Mouse (Mus musculus): ENCODE data around the gene Epha1.
A peak's percentile ranks its signal among the peaks of the same experiment; 100 is the strongest.

Gene Epha1

GRCm38 (mm10) chr6:42373669-42374430, 782 bp upstream of the Epha1 start:
- no peak for DNase-seq (ENCODE audit: low spot score in 2 of 2)

- DNase-seq (ENCODE audit: low spot score in 2 of 2), result no peak
Measured at GRCm38 (mm10) chr6:42372421-42372815, 650 bp downstream of the Epha1 start.

DNA sequence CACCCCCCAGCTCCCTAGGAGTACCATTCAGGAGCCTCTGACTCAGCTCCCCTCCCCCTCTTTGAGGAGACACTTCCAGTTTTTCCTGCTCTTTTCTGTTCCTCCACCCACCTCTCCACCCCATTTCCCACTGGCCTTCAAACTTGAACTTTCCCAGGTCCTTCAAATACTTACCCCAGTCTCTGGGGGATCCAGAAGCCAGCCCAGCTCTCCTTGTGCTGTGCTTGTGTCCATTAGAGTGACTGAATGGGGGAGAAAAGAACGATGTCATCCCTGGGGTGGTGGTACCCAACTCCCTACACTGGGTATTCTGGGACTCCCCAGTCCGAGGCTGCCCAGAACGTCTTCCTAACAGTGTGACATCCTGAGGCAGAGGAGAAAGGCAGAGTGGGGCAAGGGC, 1.1 kb downstream of the Epha1 start:
- DNase-seq (ENCODE audit: low spot score in 2 of 2), result no peak

GRCm38 (mm10) chr6:42370630-42371363, 2.3 kb downstream of the Epha1 start:
- peak in 1 of 2 experiments; percentile 42 for DNase-seq (ENCODE audit: low spot score in 2 of 2)

DNA sequence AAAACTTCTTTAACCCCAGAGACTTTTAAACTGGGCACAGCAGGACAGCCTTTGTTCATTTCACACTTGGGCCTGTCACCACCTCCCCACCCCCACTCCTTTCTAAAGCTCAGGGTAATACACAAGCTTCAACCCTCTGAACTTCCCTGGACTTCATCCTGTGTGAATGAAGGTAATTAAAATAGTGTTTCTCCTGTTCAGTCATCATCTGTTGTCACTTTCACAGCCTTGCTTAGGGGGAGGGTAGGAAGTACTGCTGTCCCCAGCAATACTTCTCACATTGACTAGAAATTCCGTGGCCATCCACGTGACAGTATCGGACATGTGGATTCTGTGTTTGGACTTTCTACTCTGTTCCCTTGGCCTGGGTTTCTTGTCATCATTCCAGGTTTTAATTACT, 3.2 kb downstream of the Epha1 start:
- no peak for DNase-seq (ENCODE audit: low spot score in 2 of 2)

DNA sequence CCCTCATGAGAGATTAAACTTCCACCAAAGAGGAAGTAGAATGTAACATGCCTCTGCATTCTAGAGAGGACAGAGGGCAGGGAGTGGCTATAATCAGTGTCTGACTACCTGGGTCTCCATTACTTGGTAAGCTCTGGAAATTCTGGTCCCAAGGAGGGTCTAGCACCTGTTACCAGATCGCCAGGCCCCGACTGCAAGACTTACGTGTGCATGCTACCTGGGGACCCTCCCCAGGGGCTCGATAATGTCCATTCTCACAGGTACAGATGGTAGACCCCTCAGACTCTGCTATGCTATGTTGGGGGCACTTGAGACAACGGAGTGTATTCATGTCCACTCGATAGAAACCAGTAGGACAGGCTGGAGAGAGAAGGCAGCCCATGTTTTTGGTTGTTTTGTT, 7.9 kb downstream of the Epha1 start:
- peak in 1 of 2 experiments; percentile 50 for DNase-seq (ENCODE audit: low spot score in 2 of 2)

DNA sequence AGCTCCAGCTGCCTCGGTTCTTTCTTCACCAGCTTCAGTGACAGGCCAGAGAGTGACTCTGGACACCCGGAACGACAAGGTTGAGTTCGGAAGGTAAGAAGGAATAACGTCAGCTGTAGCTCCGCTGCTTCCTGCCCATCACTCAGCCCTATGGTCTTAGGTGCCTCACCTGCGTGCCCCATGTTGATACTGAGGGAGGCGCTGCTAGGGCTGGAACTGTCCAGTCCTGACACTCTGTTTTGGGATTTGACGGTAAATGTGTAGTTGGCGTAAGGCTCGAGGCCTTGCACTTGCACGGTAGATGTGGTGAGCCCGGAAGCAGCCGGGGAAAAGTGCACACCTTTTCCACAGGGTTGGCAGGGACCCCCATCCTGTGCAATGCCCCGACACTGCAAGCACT, 8.5 kb downstream of the Epha1 start:
- no peak for DNase-seq (ENCODE audit: low spot score in 2 of 2)

GRCm38 (mm10) chr6:42364066-42364465, 9.0 kb downstream of the Epha1 start:
- DNase-seq (ENCODE audit: low spot score in 2 of 2), result no peak

GRCm38 (mm10) chr6:42362974-42363373, 10.1 kb downstream of the Epha1 start:
- no peak for DNase-seq (ENCODE audit: low spot score in 2 of 2)

- DNase-seq (ENCODE audit: low spot score in 2 of 2), result no peak
Measured at GRCm38 (mm10) chr6:42362497-42362896, 10.6 kb downstream of the Epha1 start.

DNA sequence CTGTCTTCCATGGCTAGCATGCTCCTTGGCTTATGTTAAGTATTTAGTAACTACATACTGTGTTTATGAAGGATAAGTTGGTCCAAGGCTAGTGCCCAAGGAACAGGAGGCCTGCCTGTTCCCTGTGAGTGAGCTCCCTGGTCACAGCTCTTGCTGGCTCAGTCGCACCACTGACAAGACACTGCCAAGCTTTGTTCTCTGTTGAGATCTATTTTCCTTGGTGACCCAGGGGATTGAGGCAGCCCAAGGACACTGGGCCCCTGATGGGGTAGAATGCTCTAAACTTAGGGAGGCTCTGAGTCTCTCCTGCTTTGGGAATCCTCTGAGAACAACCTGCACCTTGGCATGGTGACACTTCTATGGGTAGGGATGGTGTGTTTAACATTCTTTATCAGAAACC, 11.0 kb downstream of the Epha1 start:
- no peak for DNase-seq (ENCODE audit: low spot score in 2 of 2)

GRCm38 (mm10) chr6:42361041-42361895, 11.8 kb downstream of the Epha1 start:
- DNase-seq (ENCODE audit: low spot score in 2 of 2), result no peak

- no peak for DNase-seq (ENCODE audit: low spot score in 2 of 2)
Measured at GRCm38 (mm10) chr6:42360231-42360840, 12.7 kb downstream of the Epha1 start.

GRCm38 (mm10) chr6:42359364-42360147, 13.5 kb downstream of the Epha1 start:
- DNase-seq (ENCODE audit: low spot score in 2 of 2), result peak in 1 of 2 experiments; percentile 47

DNA sequence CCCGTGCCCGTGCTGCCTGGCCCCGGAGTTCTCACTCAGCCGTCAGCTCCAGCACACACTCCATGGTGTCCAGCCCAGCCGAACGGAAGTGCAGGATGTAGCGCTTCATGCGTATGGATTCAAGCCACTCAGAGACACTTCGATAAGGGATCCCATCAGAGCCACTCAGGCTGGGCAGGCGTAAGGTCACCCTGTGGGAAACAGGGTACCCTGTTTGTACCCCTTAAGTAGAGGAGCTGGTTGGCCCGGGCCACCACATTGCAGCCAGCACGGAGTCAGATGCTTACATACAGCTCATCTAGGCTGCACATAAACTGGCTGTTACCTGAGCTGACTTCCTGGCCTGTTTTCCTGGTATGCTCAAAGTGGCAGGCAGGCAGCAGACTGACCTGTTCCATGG, 14.2 kb downstream of the Epha1 start:
- DNase-seq (ENCODE audit: low spot score in 2 of 2), result no peak

DNA sequence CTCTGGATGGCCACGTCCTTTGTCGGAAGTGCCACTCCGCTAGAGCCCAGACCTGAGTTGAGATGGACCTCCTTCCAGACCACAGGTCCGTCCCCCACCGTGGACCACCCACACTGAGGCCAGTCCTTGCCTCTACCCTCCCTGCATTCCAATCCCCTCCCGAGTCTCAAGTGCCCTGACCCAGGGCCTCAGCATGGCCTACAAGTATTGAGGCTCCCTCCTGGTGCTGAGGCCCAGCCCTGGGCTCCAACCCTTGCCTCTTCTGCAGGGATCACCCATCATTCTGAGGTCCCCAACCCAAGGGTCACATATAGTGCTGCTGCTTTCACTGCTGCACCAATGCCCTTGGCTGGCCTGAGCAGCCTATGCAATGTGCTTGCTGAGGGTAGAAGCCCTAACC, 15.2 kb downstream of the Epha1 start:
- no peak for DNase-seq (ENCODE audit: low spot score in 2 of 2)

- DNase-seq (ENCODE audit: low spot score in 2 of 2), result no peak
Measured at GRCm38 (mm10) chr6:42356913-42357312, 16.2 kb downstream of the Epha1 start.

DNA sequence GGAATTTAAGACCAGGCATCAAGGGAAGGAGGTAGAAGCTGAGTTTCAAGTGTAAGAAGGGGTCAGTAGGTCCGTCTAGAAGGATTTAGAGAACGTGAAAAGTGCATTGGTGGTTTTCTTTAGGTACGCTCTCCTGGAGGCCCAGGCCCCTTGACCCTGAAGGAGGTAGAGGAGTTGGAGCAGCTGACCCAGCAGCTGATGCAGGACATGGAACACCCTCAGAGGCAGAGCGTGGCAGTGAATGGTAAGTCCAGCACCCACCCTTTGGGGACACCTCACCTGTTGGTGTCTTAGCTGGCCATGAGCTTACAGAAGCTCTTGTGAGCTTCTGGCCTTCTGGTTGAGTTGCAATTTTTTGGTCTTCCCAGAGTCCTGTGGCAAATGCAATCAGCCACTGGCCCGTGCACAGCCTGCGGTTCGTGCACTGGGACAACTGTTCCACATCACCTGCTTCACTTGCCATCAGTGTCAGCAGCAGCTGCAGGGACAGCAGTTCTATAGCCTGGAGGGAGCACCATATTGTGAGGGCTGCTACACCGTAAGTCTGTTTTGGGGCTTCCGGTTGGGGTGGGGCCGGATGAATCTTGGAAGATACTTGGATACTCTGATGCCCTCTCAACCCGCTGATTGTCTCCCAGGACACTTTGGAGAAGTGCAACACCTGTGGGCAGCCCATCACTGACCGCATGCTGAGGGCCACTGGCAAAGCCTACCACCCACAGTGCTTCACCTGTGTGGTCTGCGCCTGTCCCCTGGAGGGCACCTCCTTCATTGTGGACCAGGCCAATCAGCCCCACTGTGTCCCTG, 17.1 kb downstream of the Epha1 start:
- DNase-seq (ENCODE audit: low spot score in 2 of 2), result no peak

GRCm38 (mm10) chr6:42355366-42355765, 17.7 kb downstream of the Epha1 start:
- no peak for DNase-seq (ENCODE audit: low spot score in 2 of 2)

Data from spleen, postnatal 4 days (tissue).